Mouse (Mus musculus) E14TG2a.4 (cell line): ENCODE results near the gene Klkb1.

Experiments used
- CTCF ChIP-seq: conservative IDR thresholded peaks from 2 replicates; pipeline ENCODE4 v1.5.1; 2014; ENCODE audit warnings: low read length
- NANOG ChIP-seq: IDR thresholded peaks from 2 replicates; pipeline ENCODE4 v1.6.1; 2014; ENCODE audit warnings: borderline replicate concordance, low read length, mixed read lengths

- no peak for TF ChIP-seq CTCF
- TF ChIP-seq NANOG, result no peak
Measured at GRCm38 (mm10) chr8:45291790-45292189, 2.9 kb downstream of the Klkb1 start.
